ENCODE assay signal across 17 mouse cellular contexts in the genomic region with DNA sequence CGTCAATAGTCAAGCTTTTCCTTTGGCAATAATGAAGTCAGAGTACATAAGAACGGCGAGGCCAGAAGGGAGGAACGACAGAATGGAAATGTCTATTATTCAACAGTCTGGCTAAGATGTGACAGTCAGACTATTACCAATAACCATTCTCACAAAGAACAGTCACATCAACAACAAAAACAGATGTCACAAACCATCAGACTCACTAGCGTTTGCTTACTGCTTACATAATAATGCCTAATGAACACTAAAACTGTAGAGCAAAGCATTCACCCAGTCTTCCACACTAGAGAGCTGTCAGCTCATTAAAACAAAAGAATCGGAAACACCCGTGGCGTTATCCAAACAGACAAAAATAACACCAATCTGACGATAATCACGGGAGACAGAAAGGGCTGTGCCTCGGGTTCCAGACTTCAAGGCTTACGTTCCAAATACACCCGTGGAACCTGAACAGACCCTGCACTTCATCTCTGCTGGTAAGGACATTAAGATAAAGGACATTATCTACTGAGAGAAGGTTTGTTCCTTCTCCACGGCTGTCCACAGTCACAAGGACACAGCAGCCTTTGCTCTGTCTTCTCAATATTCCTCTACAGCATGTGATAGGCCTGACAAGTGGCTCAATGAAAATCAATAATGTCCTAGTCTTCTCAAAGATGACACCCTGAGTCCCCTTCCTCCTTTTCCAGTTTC. TPM values are rescaled to one million over a fixed set of nuclear protein-coding genes. Genes with fewer than 3 reads are reported as not detected.
DNase-seq lines count a peak whose midpoint lies in the region; ATAC-seq lines count a peak whose summit lies in the region.
"Had no signal": no experiment of that assay in that cellular context is flagged by ENCODE, and none has a peak within 500 bp of the region (broad histone marks: within the 10 kb centered on the region; RNA-seq: fewer than 3 reads in every experiment).

No protein-coding gene starts in this region.

- H3K4me2 ChIP-seq in forebrain, embryonic 14.5 days (ENCODE audit: low read length): no peak overlapping the region
- no peak overlapping the region for H3K4me2 ChIP-seq in midbrain, embryonic 16.5 days (ENCODE audit: low read length)
- H3K4me2 ChIP-seq: embryonic facial prominence, embryonic 12.5 days had no signal

- no peak overlapping the region for H3K9ac ChIP-seq in forebrain, embryonic 14.5 days (ENCODE audit: low read length)
- no peak overlapping the region for H3K9ac ChIP-seq in midbrain, embryonic 16.5 days (ENCODE audit: low read depth, low read length)
- H3K9ac ChIP-seq: embryonic facial prominence, embryonic 12.5 days had no signal

- ATAC-seq in forebrain, embryonic 14.5 days: peak; percentile 74
- ATAC-seq in midbrain, embryonic 16.5 days: peak; percentile 57
- ATAC-seq: intestine, embryonic 16.5 days had no signal

- peaks cover 6% of the 10 kb centered on the region; the same call in 1 of the 2 replicates for H3K4me1 ChIP-seq in forebrain, embryonic 14.5 days (ENCODE audit: control insufficient read depth, insufficient read depth, low read length)
- no peaks in the 10 kb centered on the region for H3K4me1 ChIP-seq in forebrain, embryonic 10.5 days
- H3K4me1 ChIP-seq in midbrain, embryonic 16.5 days (ENCODE audit: control insufficient read depth, insufficient read depth, low read length): peaks cover 21% of the 10 kb centered on the region
- H3K4me1 ChIP-seq: embryonic facial prominence, embryonic 12.5 days had no signal

- H3K27ac ChIP-seq in forebrain, embryonic 14.5 days (ENCODE audit: low read depth, low read length): no peak overlapping the region; the same call in 1 of the 2 replicates
- no peak overlapping the region for H3K27ac ChIP-seq in forebrain, embryonic 10.5 days
- peak overlapping the region; percentile 67 for H3K27ac ChIP-seq in midbrain, embryonic 16.5 days (ENCODE audit: low read length)
- H3K27ac ChIP-seq: embryonic facial prominence, embryonic 12.5 days; heart, embryonic 10.5 days; limb, embryonic 10.5 days had no signal

- no peaks in the 10 kb centered on the region for H3K9me3 ChIP-seq in forebrain, embryonic 14.5 days (replicated peaks; ENCODE audit: control insufficient read depth, low read length)
- peaks cover 6% of the 10 kb centered on the region; the same call in 1 of the 2 replicates for H3K9me3 ChIP-seq in forebrain, embryonic 10.5 days
- no peaks in the 10 kb centered on the region for H3K9me3 ChIP-seq in midbrain, embryonic 16.5 days (replicated peaks; ENCODE audit: control insufficient read depth, low read length, poor library complexity, severe bottlenecking)
- H3K9me3 ChIP-seq: embryonic facial prominence, embryonic 12.5 days; limb, embryonic 10.5 days had no signal

- no peaks in the 10 kb centered on the region for H3K36me3 ChIP-seq in forebrain, embryonic 14.5 days (ENCODE audit: control insufficient read depth, insufficient read depth, low read length)
- peaks cover 9% of the 10 kb centered on the region for H3K36me3 ChIP-seq in forebrain, embryonic 10.5 days (replicated peaks)
- H3K36me3 ChIP-seq in midbrain, embryonic 16.5 days (ENCODE audit: control insufficient read depth, insufficient read depth, low read length): no peaks in the 10 kb centered on the region
- H3K36me3 ChIP-seq: embryonic facial prominence, embryonic 12.5 days had no signal

- 41% methylated on average over 14 of the region's 14 CpGs for WGBS in forebrain, embryonic 14.5 days
- WGBS in forebrain, embryonic 10.5 days: 90% methylated on average over 14 of the region's 14 CpGs
- 41% methylated on average over 14 of the region's 14 CpGs for WGBS in midbrain, embryonic 16.5 days

- H3K4me3 ChIP-seq in forebrain, embryonic 14.5 days (ENCODE audit: low read depth, low read length): no peak overlapping the region
- no peak overlapping the region for H3K4me3 ChIP-seq in forebrain, embryonic 10.5 days
- no peak overlapping the region for H3K4me3 ChIP-seq in midbrain, embryonic 16.5 days (ENCODE audit: low read depth, low read length)
- H3K4me3 ChIP-seq: embryonic facial prominence, embryonic 12.5 days; heart, embryonic 10.5 days; limb, embryonic 10.5 days had no signal

- no peaks in the 10 kb centered on the region for H3K27me3 ChIP-seq in forebrain, embryonic 14.5 days (replicated peaks; ENCODE audit: control insufficient read depth, insufficient read depth, low read length)
- no peaks in the 10 kb centered on the region for H3K27me3 ChIP-seq in forebrain, embryonic 10.5 days (ENCODE audit: poor library complexity, severe bottlenecking)
- no peaks in the 10 kb centered on the region for H3K27me3 ChIP-seq in midbrain, embryonic 16.5 days (ENCODE audit: control insufficient read depth, insufficient read depth, low read depth, low read length)
- H3K27me3 ChIP-seq: embryonic facial prominence, embryonic 12.5 days had no signal

- DNase-seq in forebrain, embryonic 14.5 days (ENCODE audit: low spot score): peak; percentile 59
- DNase-seq in forebrain, embryonic 10.5 days (ENCODE audit: extremely low spot score, low spot score): no peak
- peak; percentile 7 for DNase-seq in layer of hippocampus, adult 11-12 months (ENCODE audit: low spot score)
- no peak for DNase-seq in layer of hippocampus, adult 8-10 months (ENCODE audit: low spot score in 2 of 2)
- DNase-seq in layer of hippocampus, adult 9-10 months (ENCODE audit: low spot score): peak; percentile 6
- no peak for DNase-seq in urinary bladder, postnatal 14 days (ENCODE audit: low spot score)
- DNase-seq in lung, postnatal 25 days (ENCODE audit: low spot score): no peak
- DNase-seq: cerebellum, postnatal 10 days; kidney, postnatal 25 days; lung, postnatal 10 days; right cerebral cortex, adult 18-20 months; thymus, adult 2 months had no signal

RNA-seq across cellular contexts. Expression of a gene that starts 59.4 kb away (rescaled TPM):
- polyA plus RNA-seq in forebrain, embryonic 14.5 days (2014; fragmentation: Nextera tagmentation; extraction: Ambion mirVana): 36.8 and 37.4 TPM in 2 replicates
- polyA plus RNA-seq in forebrain, embryonic 10.5 days (2016; fragmentation: Nextera tagmentation; extraction: Ambion mirVana): 61.3 and 61.5 TPM in 2 replicates
- 1 to 10 TPM; 5.0 to 7.4 (median 6.9) TPM for total RNA-seq in layer of hippocampus, adult 8-10 months (2022)
- polyA plus RNA-seq in midbrain, embryonic 16.5 days (2015; fragmentation: Nextera tagmentation; extraction: Ambion mirVana): 21.4 and 22.9 TPM in 2 replicates

Comparison
In these comparisons a context has a peak if more than half of its experiments do, and no peak if none do; other contexts are left out.
1. DNase-seq: peak in forebrain, embryonic 14.5 days (single experiment), layer of hippocampus, adult 11-12 months (single experiment) and layer of hippocampus, adult 9-10 months (single experiment); none in forebrain, embryonic 10.5 days (single experiment), layer of hippocampus, adult 8-10 months (0 of 2), urinary bladder, postnatal 14 days (single experiment) and lung, postnatal 25 days (single experiment).